Mouse (Mus musculus): Measurements from ENCODE around the gene Tfb1m.

Tfb1m gene

DNA sequence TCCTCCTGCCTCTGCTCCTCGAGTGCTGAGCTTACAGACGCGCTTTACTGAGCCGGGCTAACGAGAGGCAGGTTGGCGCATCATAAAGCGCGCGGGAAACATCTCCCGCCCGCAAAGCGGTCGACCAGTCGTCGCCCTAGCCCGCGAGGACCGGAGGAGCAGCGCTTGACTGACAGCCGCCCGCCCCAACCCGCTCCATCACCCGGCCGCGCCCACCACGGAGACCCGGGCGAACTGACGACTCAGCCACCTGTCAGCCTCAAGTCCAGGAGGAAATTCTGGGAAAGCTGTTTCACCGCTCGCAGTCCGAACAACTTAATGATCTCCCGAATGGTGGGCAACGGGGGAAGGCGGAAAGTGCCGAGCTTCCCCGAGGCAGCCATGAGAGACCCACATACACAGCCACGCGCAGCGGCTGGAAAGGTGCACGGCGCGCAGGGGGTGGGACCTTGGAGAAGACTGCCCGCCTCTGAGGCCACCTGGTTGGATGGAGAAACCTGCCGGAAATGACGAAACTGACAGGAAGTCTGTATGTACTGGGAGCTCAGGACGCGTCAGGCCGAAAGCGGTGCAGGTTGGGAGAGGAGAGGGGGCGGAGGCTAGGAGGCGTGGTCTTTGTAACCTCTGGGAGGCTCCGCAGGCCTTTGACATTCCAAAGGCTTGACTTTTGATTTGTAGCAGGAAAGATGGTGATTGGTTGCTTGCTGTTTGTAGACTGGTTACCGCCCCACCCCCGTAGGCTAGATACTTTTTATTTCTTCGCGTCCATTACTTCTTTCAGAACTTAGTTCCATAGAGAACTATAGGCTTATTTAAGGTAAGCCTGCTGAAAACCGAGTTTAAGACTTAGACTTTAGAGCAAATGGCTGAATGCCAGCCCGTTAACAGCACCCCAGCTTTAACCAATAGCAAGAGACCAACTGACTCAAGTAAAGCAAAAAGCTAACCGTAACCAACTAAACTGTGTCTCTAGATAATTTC lies at the start of gene Tfb1m:
TSS of gene Tfb1m (minus strand) at position 451 of the 981 bp plus-strand sequence.
- DNase-seq (ENCODE audit: low spot score) = peak; percentile 90

DNA sequence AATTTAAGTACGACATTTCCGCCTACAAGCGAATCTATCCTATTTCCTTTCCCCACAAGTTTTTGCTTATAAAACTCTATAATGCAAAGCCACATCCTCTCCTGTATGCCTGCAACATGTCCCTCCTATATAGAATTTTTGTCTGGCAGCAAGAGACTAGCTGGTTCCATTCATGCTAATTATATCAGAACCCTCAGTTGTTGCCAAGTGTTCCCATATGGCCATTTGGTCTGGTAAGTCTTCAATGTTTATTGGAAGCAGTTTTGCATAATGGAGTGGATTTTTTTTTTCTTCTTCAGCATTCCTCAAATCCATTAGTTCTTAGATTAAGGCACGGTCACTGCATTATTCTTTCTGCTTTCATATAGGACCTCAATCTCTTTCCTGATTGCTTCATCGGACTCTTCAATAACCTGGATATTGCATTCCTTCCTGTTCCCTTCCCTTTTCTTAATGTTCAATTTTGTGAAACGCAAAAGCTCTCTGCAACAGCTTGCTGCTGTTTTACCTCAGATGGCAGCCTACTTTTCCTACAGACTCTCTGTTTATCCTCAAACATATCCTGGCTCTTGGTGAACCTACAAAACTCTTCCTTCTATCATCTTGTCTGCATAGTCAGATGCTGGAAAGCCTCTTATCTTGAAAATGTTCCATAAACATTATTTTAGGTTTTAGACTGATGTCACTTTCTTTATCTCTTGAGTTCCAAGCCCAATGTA lies 45.5 kb upstream of the Tfb1m start:
- DNase-seq (ENCODE audit: low spot score) = no peak

DNA sequence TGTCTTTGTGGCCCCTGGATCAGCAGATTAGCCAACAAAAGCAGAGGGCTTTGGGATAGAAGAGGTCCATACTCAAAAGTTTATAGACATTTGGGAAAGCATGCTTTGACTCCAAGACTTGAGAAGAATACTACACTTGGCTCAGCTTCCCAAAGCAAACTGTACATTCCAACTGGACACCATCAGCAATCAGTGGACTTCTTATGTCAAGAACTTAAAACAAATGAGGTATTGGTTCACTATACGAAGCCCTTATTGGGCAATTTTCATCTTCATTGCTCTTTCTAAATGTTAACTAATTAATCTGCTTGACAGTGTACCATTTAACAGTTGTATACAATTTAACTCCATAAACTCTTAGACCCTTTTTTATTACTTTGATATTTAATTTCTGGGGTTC lies 40.8 kb upstream of the Tfb1m start:
- DNase-seq (ENCODE audit: low spot score) = no peak

DNA sequence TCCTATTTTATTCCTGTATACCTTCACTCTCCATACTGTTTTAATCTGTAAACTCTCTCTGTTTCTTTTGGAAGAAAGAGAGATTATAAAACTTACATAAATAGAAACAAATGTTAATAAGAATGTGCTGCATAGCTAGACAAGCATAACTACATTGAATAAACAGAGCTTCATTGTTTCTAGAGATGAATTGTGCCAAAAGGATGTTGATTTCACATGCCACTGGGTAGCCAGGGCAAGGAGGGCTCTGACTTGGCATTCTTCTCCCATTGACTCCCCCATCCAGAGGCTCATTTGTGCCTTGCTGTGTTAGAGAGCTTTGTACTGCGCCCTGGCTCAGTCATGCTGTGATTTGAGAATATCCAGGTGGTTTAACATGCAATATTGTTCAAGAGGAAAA lies 40.3 kb upstream of the Tfb1m start:
- no peak for DNase-seq (ENCODE audit: low spot score)

DNA sequence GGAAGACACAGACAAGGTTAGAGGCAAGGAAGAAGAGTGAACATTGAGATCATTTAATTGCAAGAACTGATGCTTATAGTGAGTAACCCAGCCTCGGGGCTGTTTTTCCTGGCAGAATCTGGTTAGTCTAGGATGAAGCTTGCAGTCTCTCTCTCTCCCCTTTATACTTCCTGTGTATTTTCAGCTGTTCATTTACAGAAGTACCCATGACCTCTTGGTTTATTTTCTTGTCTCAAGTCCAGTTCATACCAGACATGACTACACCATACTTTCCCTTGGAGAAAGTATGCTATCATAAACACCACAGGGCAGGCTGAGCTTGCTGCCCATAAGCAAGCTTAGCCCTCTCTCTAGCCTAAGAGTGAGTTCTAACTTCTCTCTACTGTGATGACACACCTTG lies 39.5 kb upstream of the Tfb1m start:
- DNase-seq (ENCODE audit: low spot score) = no peak

DNA sequence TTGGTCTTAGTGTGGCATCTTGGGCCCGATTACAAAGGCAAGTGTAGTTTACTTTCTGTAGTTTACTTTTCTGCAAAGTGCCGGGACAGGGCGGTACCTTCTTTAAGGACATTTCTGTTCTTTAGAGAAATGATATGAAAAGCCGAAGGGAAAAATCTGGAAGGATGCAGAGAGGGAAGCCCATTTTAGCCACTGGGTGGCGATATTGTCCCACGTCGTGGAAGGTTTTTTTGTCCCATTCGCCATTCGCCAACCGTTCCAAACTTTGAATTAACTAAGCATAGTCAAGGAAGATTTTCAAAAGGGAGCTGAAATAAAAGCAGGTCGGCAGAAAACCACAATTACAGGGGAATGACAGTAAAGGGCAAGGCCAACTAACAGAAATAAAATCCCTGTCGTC lies 13.3 kb upstream of the Tfb1m start:
- peak; percentile 67 for DNase-seq (ENCODE audit: low spot score)

DNA sequence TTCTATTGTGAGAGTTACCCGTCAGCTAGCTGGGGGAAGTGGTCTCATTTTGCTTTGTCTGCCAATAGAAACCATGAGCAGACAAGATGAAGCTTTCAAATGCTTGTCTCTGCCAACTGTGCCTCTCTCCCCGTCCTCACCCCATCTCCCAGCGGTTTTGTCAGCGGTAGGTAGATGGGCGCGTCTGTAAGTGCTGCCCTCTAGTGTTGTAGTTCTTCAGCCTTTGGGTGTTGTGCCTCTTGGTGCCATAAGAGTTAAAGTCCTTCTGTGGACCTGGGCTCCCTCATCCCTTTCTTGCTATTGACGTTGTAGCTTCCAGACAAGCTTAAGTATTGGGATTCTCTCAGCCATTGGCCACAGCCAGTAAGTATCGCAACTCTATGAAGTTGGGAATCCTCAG lies 4.8 kb upstream of the Tfb1m start:
- DNase-seq (ENCODE audit: low spot score) = no peak

DNA sequence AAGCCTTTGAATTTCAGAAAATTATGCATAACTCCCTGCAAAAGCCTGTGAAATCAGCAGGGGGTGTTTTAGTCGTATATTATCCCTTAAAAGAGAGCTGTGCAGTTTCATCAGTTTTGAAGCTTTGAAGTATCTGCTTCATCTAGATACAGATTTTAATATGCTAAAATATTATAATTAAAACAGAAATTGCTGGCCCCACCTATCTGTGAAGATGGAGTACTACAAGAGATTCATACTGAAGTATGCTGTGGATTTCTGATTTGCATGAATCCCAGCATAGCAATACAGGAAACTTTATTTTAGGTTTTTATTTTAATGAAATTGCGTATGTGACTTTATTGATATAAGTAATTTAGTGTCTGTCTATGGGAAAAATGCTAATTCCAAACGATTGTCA lies 3.0 kb upstream of the Tfb1m start:
- DNase-seq (ENCODE audit: low spot score) = no peak

DNA sequence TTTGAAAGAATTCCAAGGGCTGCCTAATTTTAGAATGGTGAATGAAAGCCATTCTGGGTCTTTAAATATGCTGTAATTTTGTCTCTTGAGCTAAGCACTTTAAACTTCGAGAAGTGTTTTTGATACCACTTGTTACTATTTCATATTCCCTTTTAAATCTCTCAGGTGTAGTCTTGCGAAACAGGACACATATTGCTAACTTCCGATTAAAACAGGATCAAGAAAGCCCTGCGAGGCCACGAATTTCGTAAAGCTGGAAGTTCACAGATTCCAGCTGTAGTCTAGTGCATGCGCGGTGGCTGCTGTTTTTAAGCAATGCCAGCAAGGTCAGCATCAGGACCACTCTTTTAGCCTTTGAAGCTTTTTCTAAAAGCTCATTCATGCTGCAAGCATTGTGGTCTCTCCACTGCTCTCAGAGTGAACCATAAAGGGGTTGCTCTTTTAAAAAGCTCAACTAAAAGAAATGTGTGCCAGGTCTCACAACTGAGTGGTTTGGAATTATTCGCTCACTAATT lies 832 bp upstream of the Tfb1m start:
- DNase-seq (ENCODE audit: low spot score) = no peak

DNA sequence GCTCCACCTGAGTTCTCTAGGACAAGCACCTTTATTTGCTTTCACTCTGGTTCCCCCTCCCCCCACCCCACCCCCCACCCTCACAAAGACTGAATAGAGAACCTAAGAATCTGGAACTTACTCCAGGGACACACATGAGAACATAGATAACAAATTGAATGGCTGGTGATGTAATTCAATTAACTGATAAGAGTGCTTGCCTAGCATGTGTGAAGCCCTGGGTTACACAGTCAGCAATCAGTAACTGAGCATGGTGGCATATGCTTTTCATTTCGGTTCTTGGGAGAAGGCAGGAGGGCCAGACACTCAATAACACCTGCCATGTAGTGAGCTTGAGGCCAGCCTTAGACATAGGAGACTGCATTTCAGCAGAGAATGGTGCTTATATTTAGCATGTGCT lies 1.3 kb downstream of the Tfb1m start:
- no peak for DNase-seq (ENCODE audit: low spot score)

DNA sequence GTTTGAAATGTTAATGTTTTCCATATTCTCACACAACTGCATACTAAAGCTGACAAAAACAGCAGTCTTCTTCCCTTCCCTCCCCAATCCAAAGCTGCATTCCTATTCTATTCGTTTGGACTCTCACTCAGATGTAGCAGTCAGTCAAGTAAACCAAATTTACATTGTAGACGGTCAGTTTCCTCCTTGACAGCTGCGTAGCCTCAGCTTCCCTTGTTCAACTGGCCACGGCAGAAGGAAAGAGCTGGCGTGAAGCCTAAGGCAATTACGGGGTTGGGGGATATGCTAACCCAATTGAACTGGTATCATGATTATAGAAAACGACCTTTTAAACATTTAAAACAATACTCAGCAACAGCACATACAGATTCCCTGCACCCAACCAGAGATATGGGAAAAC lies 9.9 kb downstream of the Tfb1m start:
- DNase-seq (ENCODE audit: low spot score) = no peak

DNA sequence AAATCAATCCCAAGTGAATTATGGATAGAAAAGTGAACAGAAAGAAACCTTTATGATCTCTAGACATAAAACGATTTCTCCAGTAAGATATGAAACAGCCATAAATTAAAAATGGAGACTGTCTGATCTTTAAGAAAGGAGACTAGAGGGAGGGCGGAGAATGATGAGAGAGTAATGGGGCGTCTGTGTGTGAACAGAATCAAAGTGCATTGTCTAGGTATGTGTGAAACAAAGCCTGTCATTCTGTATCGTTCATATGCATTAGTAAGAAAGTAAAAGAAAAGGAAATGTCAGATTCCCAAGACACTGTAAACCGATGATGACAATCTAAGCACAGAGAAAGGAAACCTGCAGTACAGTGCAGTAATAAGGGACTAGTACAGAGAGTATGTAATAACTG lies 16.5 kb downstream of the Tfb1m start:
- DNase-seq (ENCODE audit: low spot score) = no peak

DNA sequence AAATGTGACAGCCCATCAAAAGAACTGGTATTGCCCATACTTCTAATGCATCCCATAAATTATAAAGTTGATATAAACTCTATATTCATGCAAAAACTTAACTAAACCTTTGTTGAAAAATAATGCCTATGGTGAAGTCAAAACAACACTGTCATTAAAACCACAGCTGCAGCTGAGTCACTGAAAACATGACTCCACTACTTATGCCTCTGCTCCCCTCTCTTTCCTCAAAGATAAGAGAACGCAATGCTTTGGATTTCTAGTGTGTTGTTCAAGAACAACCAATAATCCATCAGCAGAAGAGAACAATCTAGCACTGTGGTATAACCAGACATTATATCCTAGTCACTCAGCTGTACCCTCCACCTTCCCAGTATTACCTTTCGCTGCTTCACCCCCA lies 17.3 kb downstream of the Tfb1m start:
- DNase-seq (ENCODE audit: low spot score) = no peak

DNA sequence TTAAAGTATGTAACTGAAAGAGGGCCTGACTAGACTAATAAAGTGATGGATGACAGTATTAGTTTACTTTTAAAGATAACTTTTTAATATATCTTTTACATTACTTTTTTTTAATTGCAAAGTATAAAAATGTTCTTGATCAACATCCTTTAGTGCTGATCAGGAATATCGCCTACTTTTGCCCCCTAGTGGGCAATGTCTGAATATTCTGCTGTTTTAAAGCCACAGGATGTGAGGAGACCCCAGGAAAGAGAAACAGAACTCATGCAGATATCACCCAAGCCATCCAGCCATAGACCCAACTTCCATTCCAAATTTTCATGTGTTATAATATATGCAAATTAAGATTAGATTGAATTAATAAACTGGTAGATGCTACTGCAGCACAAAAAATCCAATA lies 24.2 kb downstream of the Tfb1m start:
- no peak for DNase-seq (ENCODE audit: low spot score)

DNA sequence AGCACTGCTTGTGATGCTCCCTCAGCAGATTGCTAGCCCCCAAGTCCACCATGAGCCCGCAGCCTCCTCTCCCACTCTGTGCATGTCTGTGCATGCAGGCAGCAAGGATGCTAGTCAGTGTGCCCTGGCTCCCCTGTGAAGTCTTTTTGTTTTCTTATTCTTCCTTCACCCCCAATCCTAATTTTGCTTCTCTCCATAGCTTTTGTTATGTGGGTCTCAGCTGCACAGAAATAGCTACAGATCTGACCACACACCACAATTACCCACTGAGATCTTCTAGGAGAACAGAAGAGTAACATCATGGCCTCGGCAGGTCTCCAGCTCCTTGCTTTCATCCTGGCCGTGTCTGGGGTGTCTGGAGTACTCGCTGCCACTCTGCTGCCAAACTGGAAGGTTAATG lies 25.3 kb downstream of the Tfb1m start, which contains the start of gene Cldn20:
TSS of gene Cldn20 (plus strand) at position 301 of the 400 bp plus-strand sequence.
- DNase-seq (ENCODE audit: low spot score) = no peak

DNA sequence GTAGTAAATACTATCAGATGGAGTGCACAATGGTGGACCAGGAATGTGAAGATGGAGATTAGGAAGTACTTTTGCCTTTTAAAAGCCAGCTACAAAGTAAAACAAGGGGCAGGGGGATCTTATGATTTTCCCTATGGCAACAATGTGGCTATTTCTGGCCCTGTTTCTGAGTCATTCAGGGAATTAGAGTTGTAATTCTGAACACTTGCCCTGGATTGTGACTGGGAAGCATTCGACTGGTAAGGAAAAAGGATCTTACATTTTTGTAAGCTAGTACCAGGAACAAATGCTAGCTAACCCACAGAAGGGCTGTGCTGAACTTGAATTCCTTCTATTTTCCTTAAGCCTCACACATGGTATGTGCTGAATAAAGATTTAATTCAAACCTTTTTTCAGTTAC lies 25.9 kb downstream of the Tfb1m start:
- no peak for DNase-seq (ENCODE audit: low spot score)

DNA sequence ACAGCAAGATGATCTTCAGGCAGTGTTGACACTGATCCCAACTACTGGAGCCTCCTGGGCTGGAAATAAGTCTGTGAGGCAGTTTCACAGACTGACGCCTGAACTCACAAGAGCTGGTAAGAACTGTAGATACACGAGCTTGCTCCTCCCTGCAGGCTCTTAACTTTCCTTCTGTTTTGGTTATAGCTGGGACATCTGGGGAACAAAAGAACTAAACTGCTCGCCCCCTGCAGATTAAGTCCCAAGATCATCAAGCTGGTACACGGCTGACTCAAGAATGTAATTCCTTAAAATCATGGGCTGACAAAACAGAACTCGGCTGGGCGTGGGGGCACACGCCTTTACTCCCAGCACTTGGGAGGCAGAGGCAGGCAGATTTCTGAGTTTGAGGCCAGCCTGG lies 27.0 kb downstream of the Tfb1m start:
- no peak for DNase-seq (ENCODE audit: low spot score)

DNA sequence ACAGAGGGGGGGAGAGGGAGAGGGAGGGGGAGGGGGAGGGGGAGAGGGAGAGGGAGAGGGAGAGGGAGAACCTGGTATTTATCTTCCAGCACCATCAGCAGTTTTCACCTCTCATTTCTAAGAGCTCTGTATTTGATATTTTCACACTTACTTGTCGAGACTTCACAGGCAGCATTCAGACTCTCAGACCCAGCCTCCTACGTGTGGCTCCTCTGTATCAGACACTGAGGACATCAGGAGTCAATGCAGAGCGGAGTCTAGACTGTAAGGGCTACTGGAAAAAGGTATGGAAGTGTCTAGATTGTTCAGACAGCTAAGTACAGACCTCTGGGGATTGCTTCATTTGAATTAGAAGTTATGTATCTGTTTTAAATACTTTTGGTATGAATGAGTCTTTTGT lies 28.1 kb downstream of the Tfb1m start:
- DNase-seq (ENCODE audit: low spot score) = no peak

DNA sequence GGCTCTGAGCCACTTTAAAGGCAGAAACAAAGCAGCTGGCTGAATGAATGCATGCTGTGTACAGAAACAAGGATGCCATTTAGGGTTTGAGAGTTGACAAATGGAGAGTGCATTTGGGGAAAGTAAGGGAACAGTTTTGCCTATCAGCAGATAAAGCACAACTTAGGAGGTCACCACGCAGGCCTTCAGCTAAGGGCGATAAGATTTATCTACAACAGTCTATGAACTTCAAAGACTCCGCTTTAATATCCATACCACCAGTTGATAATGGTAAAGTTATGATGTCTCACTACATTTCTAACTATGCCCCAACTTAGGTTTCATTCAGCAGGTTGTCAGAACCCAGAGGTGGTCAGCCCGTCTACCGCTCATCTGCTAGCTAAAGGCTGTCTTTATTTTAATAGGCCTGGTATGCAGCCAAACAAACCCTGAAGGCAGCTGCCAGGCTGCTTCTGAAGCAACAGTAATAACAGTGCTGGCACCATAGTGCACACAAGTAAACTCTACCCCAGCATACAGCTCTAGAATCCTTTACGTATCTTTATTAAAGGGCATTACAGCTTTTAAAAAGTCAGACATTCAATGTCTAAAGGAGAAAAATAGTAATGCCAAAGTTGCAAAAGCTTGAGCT lies 29.6 kb downstream of the Tfb1m start:
- no peak for DNase-seq (ENCODE audit: low spot score)

DNA sequence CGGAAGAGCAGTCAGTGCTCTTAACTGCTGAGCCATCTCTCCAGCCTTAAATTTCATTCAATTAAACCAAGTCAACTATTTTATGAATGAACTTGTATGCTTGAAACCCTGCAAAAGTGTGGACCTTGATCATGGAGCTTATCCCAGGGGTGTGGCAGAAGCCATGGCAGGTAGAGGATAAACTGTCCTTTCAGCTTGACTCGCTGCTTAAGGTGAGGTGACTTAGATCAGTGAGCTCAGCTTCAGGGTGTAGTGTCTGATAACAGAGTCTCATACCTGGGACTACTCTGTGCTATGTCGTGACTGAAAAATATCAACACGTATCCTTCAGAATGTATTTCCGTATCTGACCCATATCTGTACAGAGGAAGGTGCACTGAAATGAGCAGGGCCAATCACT lies 37.2 kb downstream of the Tfb1m start:
- no peak for DNase-seq (ENCODE audit: low spot score)

DNA sequence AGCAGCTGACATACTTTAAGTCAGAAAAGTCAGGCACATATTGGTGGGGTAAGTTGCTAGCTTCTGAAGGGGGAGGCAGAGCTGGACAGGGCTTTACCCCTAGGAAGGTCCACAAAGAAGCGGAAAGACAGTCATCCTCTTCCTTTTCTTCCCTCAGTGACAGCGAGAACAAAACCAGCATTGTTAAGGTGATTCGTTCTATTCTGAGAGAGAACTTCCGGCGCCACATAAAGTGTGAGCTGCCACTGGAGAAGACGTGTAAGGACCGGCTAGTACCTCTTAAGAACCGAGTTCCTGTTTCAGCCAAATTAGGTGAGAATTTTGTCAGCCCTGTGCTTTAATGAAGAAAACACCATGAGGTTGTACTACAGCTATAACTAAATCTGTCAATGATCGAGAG lies 41.2 kb downstream of the Tfb1m start:
- no peak for DNase-seq (ENCODE audit: low spot score)

DNA sequence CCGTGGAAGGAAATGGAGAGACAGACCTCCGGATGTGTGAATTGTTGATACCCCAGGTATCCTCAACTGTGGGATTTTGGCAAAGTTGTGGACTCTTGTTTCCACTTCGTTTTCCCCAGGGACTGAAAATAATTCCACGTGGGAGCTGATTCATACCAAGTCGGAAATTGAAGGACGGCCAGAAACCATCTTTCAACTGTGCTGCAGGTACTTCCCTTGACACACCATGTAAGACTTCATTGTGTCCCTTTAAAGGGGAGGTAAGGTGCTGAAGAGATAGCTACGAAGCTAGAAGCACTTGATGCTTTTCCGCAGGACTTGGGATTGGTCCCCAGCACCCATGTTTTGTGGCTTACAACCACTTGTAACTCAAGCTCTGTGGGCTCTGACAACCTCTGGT lies 41.7 kb downstream of the Tfb1m start:
- DNase-seq (ENCODE audit: low spot score) = no peak

DNA sequence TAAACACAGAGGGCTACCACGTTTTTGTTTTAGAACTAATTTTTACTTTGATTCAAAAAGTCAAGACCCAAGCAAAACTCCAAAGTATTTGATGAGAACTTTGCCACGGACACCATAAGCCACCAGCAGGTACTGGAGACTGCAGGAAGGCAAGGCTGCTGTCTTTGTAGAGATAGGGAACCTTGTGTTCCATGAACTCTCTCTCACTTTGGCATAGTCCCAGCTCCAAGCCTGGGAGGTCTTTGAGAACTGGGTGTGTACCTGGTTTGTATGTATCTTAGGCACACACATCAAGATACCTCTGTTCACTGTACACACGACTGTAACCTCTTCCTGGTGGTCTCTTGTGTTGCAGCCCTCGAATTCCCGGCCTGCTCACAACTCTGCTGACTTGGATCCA lies 43.3 kb downstream of the Tfb1m start:
- no peak for DNase-seq (ENCODE audit: low spot score)
